Mouse (Mus musculus): ENCODE measurements at regions not wholly inside any gene's neighbourhood (a gene's known extent, or its start where the extent isn't known, plus 50 kb on each side); places are given as distances from the start of the nearest gene placed in this dataset.

GRCm38 (mm10) chr9:30021981-30022380 is 59.0 kb upstream of the Ntm start:
- Histone ChIP-seq H3K27me3 (ENCODE audit: control insufficient read depth, insufficient read depth, low read length, poor library complexity, severe bottlenecking) (no peaks in the 10 kb centered on the region), H3K9me3 (replicated peaks; ENCODE audit: control insufficient read depth, insufficient read depth, low read length, poor library complexity, severe bottlenecking) (no peaks in the 10 kb centered on the region), H3K4me3 (ENCODE audit: low read depth, low read length) (no peak overlapping the region), H3K4me1 (ENCODE audit: control insufficient read depth, insufficient read depth, low read length) (no peaks in the 10 kb centered on the region), H3K27ac (ENCODE audit: insufficient read depth, low read length) (no peak overlapping the region), H3K36me3 (ENCODE audit: control insufficient read depth, insufficient read depth, low read length, poor library complexity, severe bottlenecking) (no peaks in the 10 kb centered on the region), H3K9ac (ENCODE audit: low read depth, poor library complexity, severe bottlenecking) (no peak overlapping the region)
- TF ChIP-seq EP300 (IDR thresholded peaks at IDR 0.05; ENCODE audit: insufficient read depth, low read depth, low read length) (no peak), CTCF (IDR thresholded peaks at IDR 0.05; ENCODE audit: low read depth, low read length) (no peak), POLR2A (IDR thresholded peaks at IDR 0.05; ENCODE audit: insufficient read depth, low read length) (no peak)

- H3K4me1 ChIP-seq (ENCODE audit: control insufficient read depth, insufficient read depth, low read length), result no peaks in the 10 kb centered on the region
- H3K4me3 ChIP-seq (ENCODE audit: low read depth, low read length), result no peak overlapping the region
- TF ChIP-seq CTCF (IDR thresholded peaks at IDR 0.05; ENCODE audit: low read depth, low read length) (no peak), POLR2A (IDR thresholded peaks at IDR 0.05; ENCODE audit: insufficient read depth, low read length) (no peak), EP300 (IDR thresholded peaks at IDR 0.05; ENCODE audit: insufficient read depth, low read depth, low read length) (no peak)
- H3K9me3 ChIP-seq (replicated peaks; ENCODE audit: control insufficient read depth, insufficient read depth, low read length, poor library complexity, severe bottlenecking), result no peaks in the 10 kb centered on the region
- no peaks in the 10 kb centered on the region for H3K36me3 ChIP-seq (ENCODE audit: control insufficient read depth, insufficient read depth, low read length, poor library complexity, severe bottlenecking)
- H3K27me3 ChIP-seq (ENCODE audit: control insufficient read depth, insufficient read depth, low read length, poor library complexity, severe bottlenecking), result no peaks in the 10 kb centered on the region
- no peak overlapping the region for H3K27ac ChIP-seq (ENCODE audit: insufficient read depth, low read length)
- H3K9ac ChIP-seq (ENCODE audit: low read depth, poor library complexity, severe bottlenecking), result no peak overlapping the region
Measured at GRCm38 (mm10) chr9:30025275-30025674, 62.3 kb upstream of the Ntm start.

- no peaks in the 10 kb centered on the region for H3K9me3 ChIP-seq (replicated peaks; ENCODE audit: control insufficient read depth, insufficient read depth, low read length, poor library complexity, severe bottlenecking)
- TF ChIP-seq EP300 (IDR thresholded peaks at IDR 0.05; ENCODE audit: insufficient read depth, low read depth, low read length) (no peak), CTCF (IDR thresholded peaks at IDR 0.05; ENCODE audit: low read depth, low read length) (no peak), POLR2A (IDR thresholded peaks at IDR 0.05; ENCODE audit: insufficient read depth, low read length) (no peak)
- no peaks in the 10 kb centered on the region for H3K4me1 ChIP-seq (ENCODE audit: control insufficient read depth, insufficient read depth, low read length)
- H3K27ac ChIP-seq (ENCODE audit: insufficient read depth, low read length), result no peak overlapping the region
- no peak overlapping the region for H3K9ac ChIP-seq (ENCODE audit: low read depth, poor library complexity, severe bottlenecking)
- H3K27me3 ChIP-seq (ENCODE audit: control insufficient read depth, insufficient read depth, low read length, poor library complexity, severe bottlenecking), result no peaks in the 10 kb centered on the region
- H3K4me3 ChIP-seq (ENCODE audit: low read depth, low read length), result no peak overlapping the region
- H3K36me3 ChIP-seq (ENCODE audit: control insufficient read depth, insufficient read depth, low read length, poor library complexity, severe bottlenecking), result no peaks in the 10 kb centered on the region
Measured at GRCm38 (mm10) chr9:30026939-30027338, 64.0 kb upstream of the Ntm start.

- H3K4me1 ChIP-seq (ENCODE audit: control insufficient read depth, insufficient read depth, low read length), result no peaks in the 10 kb centered on the region
- no peak overlapping the region for H3K27ac ChIP-seq (ENCODE audit: insufficient read depth, low read length)
- no peaks in the 10 kb centered on the region for H3K36me3 ChIP-seq (ENCODE audit: control insufficient read depth, insufficient read depth, low read length, poor library complexity, severe bottlenecking)
- H3K4me3 ChIP-seq (ENCODE audit: low read depth, low read length), result no peak overlapping the region
- H3K9ac ChIP-seq (ENCODE audit: low read depth, poor library complexity, severe bottlenecking), result no peak overlapping the region
- H3K27me3 ChIP-seq (ENCODE audit: control insufficient read depth, insufficient read depth, low read length, poor library complexity, severe bottlenecking), result no peaks in the 10 kb centered on the region
- H3K9me3 ChIP-seq (replicated peaks; ENCODE audit: control insufficient read depth, insufficient read depth, low read length, poor library complexity, severe bottlenecking), result no peaks in the 10 kb centered on the region
- TF ChIP-seq EP300 (IDR thresholded peaks at IDR 0.05; ENCODE audit: insufficient read depth, low read depth, low read length) (no peak), CTCF (IDR thresholded peaks at IDR 0.05; ENCODE audit: low read depth, low read length) (no peak), POLR2A (IDR thresholded peaks at IDR 0.05; ENCODE audit: insufficient read depth, low read length) (no peak)
Measured at GRCm38 (mm10) chr9:30040396-30040795, 77.5 kb upstream of the Ntm start.

GRCm38 (mm10) chr9:30064551-30064950 is 101.6 kb upstream of the Ntm start:
- H3K4me1 ChIP-seq (ENCODE audit: control insufficient read depth, insufficient read depth, low read length), result no peaks in the 10 kb centered on the region
- H3K27me3 ChIP-seq (ENCODE audit: control insufficient read depth, insufficient read depth, low read length, poor library complexity, severe bottlenecking), result no peaks in the 10 kb centered on the region
- no peaks in the 10 kb centered on the region for H3K9me3 ChIP-seq (replicated peaks; ENCODE audit: control insufficient read depth, insufficient read depth, low read length, poor library complexity, severe bottlenecking)
- no peaks in the 10 kb centered on the region for H3K36me3 ChIP-seq (ENCODE audit: control insufficient read depth, insufficient read depth, low read length, poor library complexity, severe bottlenecking)
- TF ChIP-seq CTCF (IDR thresholded peaks at IDR 0.05; ENCODE audit: low read depth, low read length), result no peak
- no peak overlapping the region for H3K9ac ChIP-seq (ENCODE audit: low read depth, poor library complexity, severe bottlenecking)
- no peak overlapping the region for H3K27ac ChIP-seq (ENCODE audit: insufficient read depth, low read length)
- no peak overlapping the region for H3K4me3 ChIP-seq (ENCODE audit: low read depth, low read length)

- no peaks in the 10 kb centered on the region for H3K4me1 ChIP-seq (ENCODE audit: control insufficient read depth, insufficient read depth, low read length)
- H3K36me3 ChIP-seq (ENCODE audit: control insufficient read depth, insufficient read depth, low read length, poor library complexity, severe bottlenecking), result no peaks in the 10 kb centered on the region
- TF ChIP-seq POLR2A (IDR thresholded peaks at IDR 0.05; ENCODE audit: insufficient read depth, low read length) (no peak), EP300 (IDR thresholded peaks at IDR 0.05; ENCODE audit: insufficient read depth, low read depth, low read length) (no peak)
- H3K27ac ChIP-seq (ENCODE audit: insufficient read depth, low read length), result no peak overlapping the region
- H3K4me3 ChIP-seq (ENCODE audit: low read depth, low read length), result no peak overlapping the region
- no peak overlapping the region for H3K9ac ChIP-seq (ENCODE audit: low read depth, poor library complexity, severe bottlenecking)
- H3K9me3 ChIP-seq (replicated peaks; ENCODE audit: control insufficient read depth, insufficient read depth, low read length, poor library complexity, severe bottlenecking), result no peaks in the 10 kb centered on the region
- no peaks in the 10 kb centered on the region for H3K27me3 ChIP-seq (ENCODE audit: control insufficient read depth, insufficient read depth, low read length, poor library complexity, severe bottlenecking)
Measured at GRCm38 (mm10) chr9:30067980-30068379, 105.0 kb upstream of the Ntm start.

Data from ES-Bruce4 (cell line).